Mouse (Mus musculus) testis, adult 2 months (tissue): ENCODE measurements around the gene Usp4.

ENCODE experiments used
- CTCF ChIP-seq: fragments of 200-500 bp; IDR thresholded peaks from 2 replicates; pipeline ENCODE4 v1.5.1; 2012; ENCODE audit warnings: low read depth, mild to moderate bottlenecking, inconsistent platforms, low read length, moderate library complexity; ENCODE audit not compliant: control insufficient read depth, insufficient read depth, insufficient replicate concordance
- POLR2A ChIP-seq: fragments of 200-500 bp; IDR thresholded peaks from 2 replicates; pipeline ENCODE4 v1.6.1; 2012; ENCODE audit warnings: low read depth, mild to moderate bottlenecking, inconsistent platforms, low read length, moderate library complexity; ENCODE audit not compliant: control insufficient read depth

DNA sequence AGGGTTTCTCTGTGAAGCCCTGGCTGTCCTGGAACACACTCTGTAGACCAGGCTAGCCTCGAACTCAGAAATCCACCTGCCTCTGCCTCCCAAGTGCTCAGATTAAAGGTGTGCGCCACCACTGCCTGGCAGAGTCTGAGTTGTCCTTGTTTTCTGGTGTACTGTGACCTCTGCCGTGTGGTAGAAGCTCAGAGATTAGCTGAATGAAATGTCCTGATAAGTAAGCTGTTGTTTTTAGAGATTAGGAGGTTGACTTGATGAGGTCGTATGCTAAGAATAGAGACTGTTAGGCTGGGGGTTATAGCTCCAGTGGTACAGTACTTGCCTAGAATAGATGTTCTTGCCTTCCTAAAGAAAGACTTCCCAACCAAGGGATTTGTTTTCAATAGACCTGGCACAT, 42.9 kb upstream of the Usp4 start:
- TF ChIP-seq CTCF (no peak), POLR2A (no peak)
